Mouse (Mus musculus): ENCODE measurements around the gene Ccr7.

The Ccr7 gene

DNA sequence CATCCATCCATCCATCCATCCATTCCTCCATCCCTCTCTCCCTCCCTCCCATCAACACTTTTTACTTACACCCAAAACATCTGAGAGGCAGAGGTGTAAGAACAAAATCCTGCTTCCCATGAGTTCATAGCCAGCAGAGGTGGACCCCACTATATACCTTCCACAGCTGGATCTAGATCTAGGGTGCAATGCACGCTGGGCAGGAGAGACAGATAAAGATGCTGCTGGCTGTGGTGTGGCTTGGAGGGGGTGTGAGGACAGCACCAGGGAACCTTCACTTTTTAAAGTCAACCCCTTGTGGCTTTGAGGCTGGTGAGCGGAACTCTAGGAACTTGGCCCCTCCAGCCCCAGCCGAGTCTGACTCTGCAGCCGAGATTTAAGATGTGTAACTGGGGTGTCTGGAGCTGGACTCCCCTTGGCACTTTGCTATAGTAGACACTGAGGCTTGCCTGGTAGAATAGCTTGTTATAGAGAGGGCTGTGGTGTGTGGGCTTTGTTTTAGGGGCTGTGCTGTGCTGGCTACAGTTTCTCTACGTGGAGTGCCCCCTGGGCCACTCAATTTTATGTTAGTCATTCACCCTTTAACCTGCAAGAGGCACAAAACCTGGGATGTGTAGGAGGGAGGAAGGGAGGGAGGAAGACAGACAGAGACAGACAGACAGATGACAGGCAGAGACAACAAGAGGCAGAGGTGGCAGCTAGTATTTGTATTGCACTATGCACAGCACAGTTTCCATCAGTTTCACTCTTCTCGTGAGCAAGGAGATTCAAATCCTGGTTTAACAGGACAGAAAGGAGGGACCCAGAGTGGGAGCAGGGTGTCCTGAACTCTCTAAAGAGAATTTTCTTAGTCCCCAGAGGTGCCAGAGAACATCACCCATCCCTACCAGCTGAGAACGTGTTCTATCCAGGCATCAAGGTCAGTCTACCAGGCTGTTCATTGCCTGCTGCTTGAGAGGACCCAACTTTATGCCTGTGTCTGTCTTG lies 817 bp downstream of the Ccr7 start:
- no peak for DNase-seq

GRCm38 (mm10) chr11:99152323-99153144 lies 2.3 kb downstream of the Ccr7 start:
- DNase-seq: no peak

DNA sequence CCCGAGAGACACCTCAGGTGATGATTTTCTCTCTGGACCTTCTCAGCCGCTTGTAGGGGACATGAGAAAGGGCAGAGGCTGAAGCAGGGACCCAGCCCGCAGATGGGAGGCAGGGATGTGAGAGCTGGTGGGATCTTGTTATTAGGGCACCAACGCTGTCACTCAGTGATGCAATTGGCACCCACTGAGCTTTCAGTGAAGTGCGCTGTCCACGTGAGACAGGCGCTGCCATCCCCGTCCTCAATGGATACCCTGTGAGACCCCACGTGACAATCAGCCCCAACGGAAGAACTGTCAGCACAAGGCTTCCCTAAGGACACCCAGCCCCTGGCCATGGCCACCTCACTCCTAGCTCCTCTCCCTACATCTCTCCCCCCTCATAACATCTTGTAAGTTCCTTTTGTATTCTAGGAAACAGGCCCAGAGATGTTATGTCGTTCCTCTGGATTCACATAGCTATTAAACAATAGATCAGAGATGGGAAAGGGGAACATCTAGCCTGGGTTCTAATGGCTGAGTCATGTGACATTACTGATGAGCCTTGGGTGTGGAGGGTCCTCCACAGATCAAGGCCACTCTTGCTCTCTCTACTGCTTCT lies 3.4 kb downstream of the Ccr7 start:
- DNase-seq: no peak

DNA sequence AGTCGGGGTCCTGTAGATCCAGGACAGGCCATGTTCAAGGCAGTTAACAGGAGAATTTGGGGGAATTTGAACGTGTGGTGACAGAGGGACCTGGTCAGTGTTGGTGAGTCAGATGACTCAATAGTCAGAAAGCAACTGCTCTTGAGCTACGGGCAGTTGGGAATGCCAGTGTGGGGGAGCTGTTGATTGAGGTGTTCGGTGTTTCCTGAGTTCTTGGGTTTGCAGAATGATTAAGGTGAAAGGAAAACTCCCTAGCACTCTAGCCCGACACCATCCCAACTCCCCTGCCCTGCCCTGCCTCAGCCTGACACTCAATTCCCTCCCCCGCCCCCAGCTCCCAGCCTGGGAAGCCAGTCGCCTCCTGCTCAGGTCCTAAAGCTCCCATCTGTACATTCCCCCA lies 4.0 kb downstream of the Ccr7 start:
- DNase-seq: no peak

DNA sequence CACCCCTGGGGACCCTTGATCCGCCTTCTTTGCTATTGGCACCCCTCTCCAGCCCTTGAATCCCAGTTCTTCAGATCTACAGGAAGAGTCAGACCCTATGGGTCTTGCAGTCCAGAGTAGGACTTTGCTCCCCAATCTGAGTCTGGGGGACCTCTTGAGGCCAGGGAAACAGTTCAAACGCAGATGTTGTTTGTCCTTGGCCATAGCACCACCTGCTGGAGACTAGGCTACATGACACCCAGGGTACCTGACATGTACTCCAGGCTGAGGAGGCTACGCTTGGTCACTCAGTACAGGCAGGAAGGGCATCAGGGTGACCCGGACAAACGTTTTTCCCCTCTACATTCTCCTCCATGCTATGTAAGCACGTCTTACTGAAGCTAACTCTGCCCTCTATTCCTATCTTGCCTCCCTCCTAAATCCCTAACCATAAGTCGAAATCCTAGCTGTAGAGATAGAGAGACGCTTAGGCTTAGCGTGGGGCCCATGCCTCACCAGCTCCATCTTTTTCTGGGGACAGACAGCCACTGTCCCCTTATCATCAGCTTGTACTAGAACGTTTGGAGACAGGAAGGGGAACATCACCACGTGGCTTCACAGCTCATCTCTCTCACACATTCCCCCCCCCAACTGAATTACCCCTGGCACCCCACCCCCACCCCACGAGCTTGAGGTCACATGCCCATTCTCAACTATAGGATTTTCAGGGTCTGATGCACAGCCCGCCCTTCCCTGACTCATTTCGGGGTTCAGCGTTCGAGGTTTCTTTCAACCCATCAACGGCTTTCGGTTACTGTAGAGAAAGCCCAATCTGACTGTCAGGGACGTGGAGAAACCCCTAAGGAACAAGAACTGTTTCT lies 4.7 kb downstream of the Ccr7 start:
- peak; percentile 68 for DNase-seq

DNA sequence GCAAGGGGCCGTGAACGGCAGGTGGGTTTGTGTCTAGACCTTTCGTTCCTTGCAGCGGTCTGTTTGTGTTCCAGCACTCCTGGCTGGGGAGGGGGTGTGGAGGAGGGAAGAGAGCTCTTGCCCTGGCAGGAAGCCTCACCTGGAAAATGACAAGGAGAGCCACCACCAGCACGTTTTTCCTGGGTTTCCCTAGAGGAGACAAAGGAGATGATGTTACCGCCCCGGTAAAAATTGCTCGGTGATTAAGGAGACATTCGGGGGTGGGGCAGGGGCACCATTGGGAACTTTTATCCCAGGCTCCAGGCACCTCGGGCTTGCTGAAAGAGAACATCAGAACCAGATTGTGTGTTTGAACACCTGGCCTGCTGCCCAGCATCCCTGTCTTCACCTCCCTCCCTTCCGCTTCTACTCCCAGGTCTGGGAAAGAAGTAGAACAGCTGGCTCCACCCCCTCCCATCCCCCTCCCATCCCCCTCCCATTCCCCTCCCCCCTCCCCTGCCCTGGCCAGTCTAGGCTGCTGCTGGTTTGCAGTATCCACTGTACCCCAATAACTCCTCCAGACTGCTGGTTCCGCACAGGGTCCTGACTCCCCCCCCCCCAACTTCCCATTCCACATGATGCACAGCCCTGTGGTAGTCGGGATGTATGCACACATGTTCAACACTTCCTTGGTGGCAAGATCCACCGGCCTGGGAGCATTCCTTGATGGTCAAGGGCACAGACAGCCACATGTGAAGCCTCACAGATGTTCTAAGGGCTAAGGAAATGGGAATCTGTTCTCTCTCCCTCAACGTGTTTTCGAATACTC lies 5.8 kb downstream of the Ccr7 start:
- DNase-seq: peak; percentile 63

DNA sequence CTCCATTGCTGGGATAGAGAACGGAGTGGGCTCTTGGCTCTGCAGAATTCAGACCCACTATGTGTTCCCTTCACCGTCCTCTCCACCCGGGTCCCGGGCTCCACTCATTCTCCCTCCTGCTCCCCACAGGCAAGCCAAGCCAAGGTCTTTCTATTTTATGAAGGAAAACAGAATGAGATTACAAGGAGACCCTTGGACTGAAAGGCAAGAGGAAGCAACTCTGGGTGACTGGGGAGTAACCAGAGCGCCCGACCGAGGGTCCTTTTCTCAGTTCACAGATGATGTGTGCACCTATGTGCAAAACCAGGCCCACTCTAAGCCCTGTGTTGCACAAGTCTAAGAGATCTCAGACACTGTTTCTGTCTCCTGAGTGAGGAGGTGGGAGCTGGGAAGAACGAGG lies 6.5 kb downstream of the Ccr7 start:
- DNase-seq: no peak

DNA sequence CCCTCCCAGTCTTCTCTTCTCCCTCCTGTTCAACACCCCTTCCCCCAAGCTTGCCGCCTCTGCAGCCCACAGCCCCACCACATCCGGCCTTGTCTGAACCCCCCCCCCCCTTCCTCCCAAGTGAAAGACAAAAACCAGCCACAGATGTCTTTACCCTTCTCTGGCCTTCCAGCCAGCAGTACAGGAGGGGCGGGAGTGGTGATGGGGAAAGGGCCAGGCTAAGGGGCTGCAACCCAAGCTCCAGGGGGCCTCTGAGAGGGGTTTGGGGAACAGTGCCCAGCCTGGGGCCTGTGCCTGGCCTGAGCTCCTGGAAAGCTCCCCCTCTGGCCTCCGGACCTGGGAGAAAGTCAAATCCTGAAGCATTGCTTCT lies 7.0 kb downstream of the Ccr7 start:
- no peak for DNase-seq

- DNase-seq: peak; percentile 88
Measured at GRCm38 (mm10) chr11:99147041-99147919, 7.6 kb downstream of the Ccr7 start.

DNA sequence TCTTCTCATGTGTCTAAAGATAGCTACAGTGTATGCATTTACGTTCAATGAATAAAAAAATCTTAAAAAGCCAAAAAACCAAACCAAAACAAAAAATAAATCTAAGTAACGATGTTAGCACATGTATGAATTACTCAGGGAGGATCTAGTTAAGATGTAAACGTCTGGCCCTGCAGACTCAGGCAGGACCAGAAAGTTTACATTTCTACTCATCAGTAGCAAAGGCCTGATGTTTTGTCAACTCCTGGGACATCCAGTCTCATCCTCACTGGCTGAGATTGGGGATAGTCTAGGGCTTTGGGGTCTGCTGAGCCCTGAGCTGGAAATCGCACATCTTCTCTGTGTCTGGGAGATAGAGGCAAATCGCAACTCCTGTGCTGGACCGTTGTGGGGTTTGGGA lies 8.3 kb downstream of the Ccr7 start:
- no peak for DNase-seq

- no peak for DNase-seq
Measured at GRCm38 (mm10) chr11:99145765-99146164, 9.1 kb downstream of the Ccr7 start.

DNA sequence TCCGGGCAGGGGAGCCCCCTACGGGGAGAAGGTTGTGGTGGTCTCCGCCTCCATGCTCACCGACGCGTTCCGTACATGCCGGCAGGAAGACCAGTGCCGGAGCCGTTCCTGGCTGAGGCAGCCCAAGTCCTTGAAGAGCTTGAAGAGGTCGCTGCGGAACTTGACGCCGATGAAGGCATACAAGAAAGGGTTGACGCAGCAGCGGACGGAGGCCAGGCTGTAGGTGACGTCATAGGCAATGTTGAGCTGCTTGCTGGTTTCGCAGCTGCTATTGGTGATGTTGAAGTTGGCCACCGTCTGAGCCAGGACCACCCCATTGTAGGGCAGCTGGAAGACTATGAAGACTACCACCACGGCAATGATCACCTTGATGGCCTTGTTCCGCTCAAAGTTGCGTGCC lies 9.9 kb downstream of the Ccr7 start:
- no peak for DNase-seq

- no peak for DNase-seq
Measured at GRCm38 (mm10) chr11:99144456-99144855, 10.4 kb downstream of the Ccr7 start.

GRCm38 (mm10) chr11:99143123-99144082 lies 11.5 kb downstream of the Ccr7 start:
- no peak for DNase-seq

- DNase-seq: no peak
Measured at GRCm38 (mm10) chr11:99142493-99143095, 12.3 kb downstream of the Ccr7 start.

GRCm38 (mm10) chr11:99142046-99142445 lies 12.8 kb downstream of the Ccr7 start:
- no peak for DNase-seq

DNA sequence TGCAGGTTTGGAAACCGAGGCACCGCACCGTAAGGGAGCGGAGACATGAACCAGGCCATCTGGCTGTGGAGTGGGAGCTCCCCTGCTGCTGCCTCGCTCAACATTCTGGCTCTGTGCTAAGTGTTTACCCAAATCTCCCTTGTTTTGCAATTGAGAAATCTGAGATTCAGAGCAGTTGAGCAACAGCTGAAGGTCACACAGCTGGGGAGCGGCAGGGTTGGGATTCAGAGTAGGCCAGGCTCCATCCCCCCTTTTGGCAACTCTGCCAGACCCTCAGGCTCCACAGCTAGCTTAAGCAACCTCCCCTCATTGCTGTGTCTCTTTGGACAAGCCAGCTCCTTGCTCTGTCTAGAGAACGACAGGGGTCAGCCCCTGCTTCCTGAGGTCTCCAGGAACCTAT lies 13.3 kb downstream of the Ccr7 start:
- DNase-seq: no peak

- DNase-seq: no peak
Measured at GRCm38 (mm10) chr11:99138976-99139375, 15.9 kb downstream of the Ccr7 start.

DNA sequence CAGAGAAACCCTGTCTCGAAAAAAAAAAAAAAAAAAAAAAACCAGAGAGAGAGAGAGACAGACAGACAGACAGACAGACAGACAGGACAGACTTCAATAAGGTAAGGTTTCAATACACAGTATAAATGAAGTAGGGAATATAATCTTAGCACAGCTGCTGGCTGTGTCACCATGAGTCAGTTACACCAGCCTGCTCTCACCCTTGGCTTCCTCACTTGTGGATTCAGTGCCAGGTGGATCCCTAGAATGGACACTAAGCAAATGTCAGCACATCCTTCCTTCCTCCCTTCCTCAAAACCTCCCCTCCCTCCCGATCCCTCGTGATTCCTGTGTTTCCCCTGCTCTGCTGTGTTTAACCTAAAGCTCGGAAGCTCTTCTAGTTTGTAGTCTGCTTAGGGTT lies 17.5 kb downstream of the Ccr7 start:
- no peak for DNase-seq
